Mouse (Mus musculus): Measurements from ENCODE around the gene Fgfbp3. TPM values are rescaled to one million over a fixed set of nuclear protein-coding genes. Genes with fewer than 3 reads are reported as not detected.
A peak's percentile ranks its signal among the peaks of the same experiment; 100 is the strongest.
"Not testable (repeated sequence)": the region's sequence is repeated elsewhere in the genome, so short reads cannot be mapped to it uniquely, and the experiment has no call there.

Fgfbp3 gene
- polyA plus RNA-seq, 1 experiment: not detected

GRCm38 (mm10) chr19:36896791-36897569 is 22.4 kb downstream of the Fgfbp3 start:
- TF ChIP-seq POLR2A (IDR thresholded peaks at IDR 0.05; ENCODE audit: insufficient read depth, low read depth, low read length) (no peak), CTCF (IDR thresholded peaks at IDR 0.05; ENCODE audit: insufficient read depth, low read depth, low read length) (no peak)
- H3K27ac ChIP-seq (ENCODE audit: insufficient read depth, low read depth, low read length): no peak overlapping the region
- H3K4me1 ChIP-seq (ENCODE audit: control insufficient read depth, insufficient read depth, low read length): peaks cover 7% of the 10 kb centered on the region
- WGBS: 17% methylated on average over 10 of the region's 10 CpGs
- no peak overlapping the region for H3K4me3 ChIP-seq (ENCODE audit: insufficient read depth, low read depth, low read length)

GRCm38 (mm10) chr19:36891746-36892145 is 27.7 kb downstream of the Fgfbp3 start:
- H3K4me3 ChIP-seq (ENCODE audit: insufficient read depth, low read depth, low read length): no peak overlapping the region
- H3K4me1 ChIP-seq (ENCODE audit: control insufficient read depth, insufficient read depth, low read length): peaks cover 2% of the 10 kb centered on the region
- 84% methylated on average over 3 of the region's 3 CpGs for WGBS
- TF ChIP-seq CTCF (IDR thresholded peaks at IDR 0.05; ENCODE audit: insufficient read depth, low read depth, low read length) (no peak), POLR2A (IDR thresholded peaks at IDR 0.05; ENCODE audit: insufficient read depth, low read depth, low read length) (no peak)
- no peak overlapping the region for H3K27ac ChIP-seq (ENCODE audit: insufficient read depth, low read depth, low read length)

GRCm38 (mm10) chr19:36887706-36888105 is 31.7 kb downstream of the Fgfbp3 start:
- TF ChIP-seq POLR2A (IDR thresholded peaks at IDR 0.05; ENCODE audit: insufficient read depth, low read depth, low read length): no peak
- no peak for TF ChIP-seq CTCF (IDR thresholded peaks at IDR 0.05; ENCODE audit: insufficient read depth, low read depth, low read length)
- Histone ChIP-seq H3K27ac (ENCODE audit: insufficient read depth, low read depth, low read length) (no peak overlapping the region), H3K4me1 (ENCODE audit: control insufficient read depth, insufficient read depth, low read length) (no peaks in the 10 kb centered on the region), H3K4me3 (ENCODE audit: insufficient read depth, low read depth, low read length) (no peak overlapping the region)
- 57% methylated on average over 3 of the region's 3 CpGs for WGBS

GRCm38 (mm10) chr19:36886316-36886715 is 33.1 kb downstream of the Fgfbp3 start:
- no peak overlapping the region for H3K4me3 ChIP-seq (ENCODE audit: insufficient read depth, low read depth, low read length)
- 63% methylated on average over 2 of the region's 2 CpGs for WGBS
- H3K4me1 ChIP-seq (ENCODE audit: control insufficient read depth, insufficient read depth, low read length): no peaks in the 10 kb centered on the region
- H3K27ac ChIP-seq (ENCODE audit: insufficient read depth, low read depth, low read length): no peak overlapping the region
- TF ChIP-seq POLR2A (IDR thresholded peaks at IDR 0.05; ENCODE audit: insufficient read depth, low read depth, low read length) (no peak), CTCF (IDR thresholded peaks at IDR 0.05; ENCODE audit: insufficient read depth, low read depth, low read length) (no peak)

GRCm38 (mm10) chr19:36883119-36883518 is 36.3 kb downstream of the Fgfbp3 start:
- Histone ChIP-seq H3K27ac (ENCODE audit: insufficient read depth, low read depth, low read length) (no peak overlapping the region), H3K4me3 (ENCODE audit: insufficient read depth, low read depth, low read length) (no peak overlapping the region), H3K4me1 (ENCODE audit: control insufficient read depth, insufficient read depth, low read length) (peaks cover 3% of the 10 kb centered on the region; the same call in 1 of the 2 replicates)
- TF ChIP-seq POLR2A (IDR thresholded peaks at IDR 0.05; ENCODE audit: insufficient read depth, low read depth, low read length) (no peak), CTCF (IDR thresholded peaks at IDR 0.05; ENCODE audit: insufficient read depth, low read depth, low read length) (no peak)
- WGBS: 84% methylated on average over 6 of the region's 6 CpGs

GRCm38 (mm10) chr19:36878743-36879495 is 40.5 kb downstream of the Fgfbp3 start:
- Histone ChIP-seq H3K27ac (ENCODE audit: insufficient read depth, low read depth, low read length) (peak overlapping the region; percentile 4; the same call in 1 of the 2 replicates), H3K4me3 (ENCODE audit: insufficient read depth, low read depth, low read length) (no peak overlapping the region), H3K4me1 (ENCODE audit: control insufficient read depth, insufficient read depth, low read length) (peaks cover 3% of the 10 kb centered on the region; the same call in 1 of the 2 replicates)
- WGBS: 31% methylated on average over 11 of the region's 11 CpGs
- TF ChIP-seq POLR2A (IDR thresholded peaks at IDR 0.05; ENCODE audit: insufficient read depth, low read depth, low read length) (no peak), CTCF (IDR thresholded peaks at IDR 0.05; ENCODE audit: insufficient read depth, low read depth, low read length) (no peak)

- TF ChIP-seq CTCF (IDR thresholded peaks at IDR 0.05; ENCODE audit: insufficient read depth, low read depth, low read length) (no peak), POLR2A (IDR thresholded peaks at IDR 0.05; ENCODE audit: insufficient read depth, low read depth, low read length) (no peak)
Measured at GRCm38 (mm10) chr19:36877329-36877728, 42.1 kb downstream of the Fgfbp3 start.

GRCm38 (mm10) chr19:36874651-36875050 is 44.8 kb downstream of the Fgfbp3 start:
- Histone ChIP-seq H3K27ac (ENCODE audit: insufficient read depth, low read depth, low read length) (no peak overlapping the region), H3K4me1 (ENCODE audit: control insufficient read depth, insufficient read depth, low read length) (peaks cover 3% of the 10 kb centered on the region; the same call in 1 of the 2 replicates), H3K4me3 (ENCODE audit: insufficient read depth, low read depth, low read length) (no peak overlapping the region)
- 85% methylated on average over 2 of the region's 2 CpGs for WGBS
- TF ChIP-seq POLR2A (IDR thresholded peaks at IDR 0.05; ENCODE audit: insufficient read depth, low read depth, low read length) (no peak), CTCF (IDR thresholded peaks at IDR 0.05; ENCODE audit: insufficient read depth, low read depth, low read length) (no peak)

More at GRCm38 (mm10) chr19:36877329-36877728, 42.1 kb downstream of the Fgfbp3 start:
- Histone ChIP-seq H3K4me1 (ENCODE audit: control insufficient read depth, insufficient read depth, low read length) (peaks cover 3% of the 10 kb centered on the region; the same call in 1 of the 2 replicates), H3K4me3 (ENCODE audit: insufficient read depth, low read depth, low read length) (no peak overlapping the region), H3K27ac (ENCODE audit: insufficient read depth, low read depth, low read length) (no peak overlapping the region)

- WGBS: 83% methylated on average over 3 of the region's 3 CpGs
- not testable (repeated sequence) for H3K4me1 ChIP-seq (ENCODE audit: control insufficient read depth, insufficient read depth, low read length); H3K27ac ChIP-seq (ENCODE audit: insufficient read depth, low read depth, low read length); H3K4me3 ChIP-seq (ENCODE audit: insufficient read depth, low read depth, low read length)
Measured at GRCm38 (mm10) chr19:36868675-36869074, 50.7 kb downstream of the Fgfbp3 start.

Other genes with a start within 250 kb of the Fgfbp3 start
- gene Ppp1r3c, start 183.0 kb downstream of the Fgfbp3 start, polyA plus RNA-seq (2012; ENCODE audit: insufficient read depth, insufficient read length, low replicate concordance, missing spikeins): not detected in 2 replicates
- 75.8 TPM in 1 of 2 replicates, not detected in the other for gene Tnks2, start 85.4 kb downstream of the Fgfbp3 start, polyA plus RNA-seq (2012; ENCODE audit: insufficient read depth, insufficient read length, low replicate concordance, missing spikeins)
- gene Btaf1, start 6.5 kb upstream of the Fgfbp3 start, polyA plus RNA-seq (2012; ENCODE audit: insufficient read depth, insufficient read length, low replicate concordance, missing spikeins): not detected in 2 replicates

Data from olfactory bulb, adult 2 months (tissue).